Mouse (Mus musculus) CD4-positive, CD25-positive, alpha-beta regulatory T cell, adult 4 months (primary cell): ENCODE data around the gene Pkd1l2. TPM values are rescaled to one million over a fixed set of nuclear protein-coding genes. Genes with fewer than 3 reads are reported as not detected.

ENCODE experiments used
- ATAC-seq: one replicate; pipeline ENCODE4 v1.8.0; 2017
- polyA plus RNA-seq, 2 experiments: library from polyadenylated mRNA; unstranded; fragments of 100-300 nt; shearing (Covaris generic); gene quantifications; one replicate each; pipeline ENCODE4 v1.2.1; 2017

Pkd1l2 gene
- polyA plus RNA-seq, 2 experiments from 2014 or later: not detected

DNA sequence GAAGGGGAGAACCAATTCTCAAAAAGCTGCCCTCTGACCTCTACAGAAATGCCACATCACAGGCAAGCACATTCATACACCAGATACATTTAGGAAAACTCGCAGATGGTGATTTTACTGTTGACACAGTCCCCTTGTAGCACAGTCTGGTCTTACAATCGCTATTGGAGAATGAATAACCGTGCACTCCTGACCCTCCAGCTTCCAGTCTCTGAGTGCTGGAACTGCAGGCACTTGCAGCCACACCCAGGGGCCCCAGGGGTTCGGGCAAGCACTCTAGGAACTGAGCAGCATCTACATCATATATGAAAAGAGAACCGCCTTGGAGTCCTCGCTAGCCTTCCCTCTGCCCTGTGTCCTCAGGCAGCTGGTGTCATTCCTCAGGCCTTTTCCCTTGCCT, 50.8 kb downstream of the Pkd1l2 start:
- ATAC-seq: no peak

DNA sequence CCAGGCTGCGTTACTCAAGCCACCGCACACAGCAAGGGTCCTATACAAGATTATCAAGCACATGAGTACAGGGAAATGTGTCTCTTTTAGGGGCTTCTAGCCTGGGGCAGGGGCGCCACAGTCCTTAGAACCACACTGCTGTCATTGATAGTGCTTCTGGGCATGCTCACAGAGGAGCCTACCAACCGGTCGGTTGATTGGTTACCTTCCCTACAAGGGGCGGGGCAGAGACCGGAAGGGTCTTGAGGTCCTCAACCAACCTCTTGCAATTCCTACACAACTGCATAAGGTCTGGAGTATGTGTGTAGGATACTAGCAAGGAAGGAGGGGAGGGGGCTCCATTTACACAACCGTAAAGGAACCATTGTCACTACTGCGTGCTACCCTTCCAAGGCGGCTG, 53.6 kb downstream of the Pkd1l2 start:
- ATAC-seq: no peak

DNA sequence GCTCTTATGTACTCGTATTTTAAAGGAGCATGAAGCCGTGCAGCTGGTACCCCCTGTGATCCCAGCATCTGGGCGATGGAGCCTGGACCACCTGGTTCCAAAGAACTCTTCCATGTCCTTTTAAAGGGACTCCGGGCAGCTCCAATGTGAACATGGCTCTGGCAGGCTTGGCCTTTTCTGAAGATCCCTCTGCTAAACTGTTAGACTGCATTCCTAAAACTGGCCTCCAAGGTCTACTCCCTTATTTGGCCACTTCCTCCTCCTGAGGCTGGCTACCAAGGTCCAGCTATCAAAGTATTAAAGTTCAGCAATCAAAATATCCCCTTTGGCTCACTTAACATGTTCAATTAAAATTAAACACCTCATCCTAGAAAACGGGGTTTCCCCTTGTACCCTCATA, 54.6 kb downstream of the Pkd1l2 start:
- no peak for ATAC-seq

DNA sequence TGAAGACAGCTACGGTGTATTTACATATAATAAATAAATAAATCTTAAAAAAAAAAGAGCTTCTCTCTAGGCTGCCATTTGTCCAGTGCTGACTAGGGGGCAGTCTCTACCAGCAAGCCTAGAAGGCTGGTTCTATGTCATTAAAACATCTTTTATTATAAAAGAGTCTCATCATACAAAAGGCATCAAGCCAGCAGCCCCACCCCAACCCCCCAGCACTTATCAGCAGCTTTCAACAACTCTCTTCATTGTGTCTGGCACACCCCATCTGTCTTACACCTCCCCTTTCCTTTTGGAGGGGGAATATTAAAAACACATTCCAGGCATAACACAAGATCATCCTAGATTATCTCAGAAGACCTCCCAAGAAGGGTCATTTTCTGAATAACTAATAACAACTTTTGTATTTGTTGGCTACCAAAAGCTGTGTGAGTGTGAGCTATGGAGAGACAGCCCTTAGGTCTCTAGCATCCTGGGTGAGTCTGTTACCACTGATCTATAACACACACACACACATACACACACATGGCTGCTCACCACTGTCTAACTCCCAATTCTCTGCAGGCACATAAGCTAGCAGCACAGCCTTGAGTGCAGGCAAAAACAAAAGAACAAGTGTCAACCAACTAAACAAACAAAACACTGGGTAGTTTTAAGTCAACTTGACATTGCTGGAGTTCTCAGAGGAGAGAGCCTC, 59.8 kb downstream of the Pkd1l2 start:
- no peak for ATAC-seq

DNA sequence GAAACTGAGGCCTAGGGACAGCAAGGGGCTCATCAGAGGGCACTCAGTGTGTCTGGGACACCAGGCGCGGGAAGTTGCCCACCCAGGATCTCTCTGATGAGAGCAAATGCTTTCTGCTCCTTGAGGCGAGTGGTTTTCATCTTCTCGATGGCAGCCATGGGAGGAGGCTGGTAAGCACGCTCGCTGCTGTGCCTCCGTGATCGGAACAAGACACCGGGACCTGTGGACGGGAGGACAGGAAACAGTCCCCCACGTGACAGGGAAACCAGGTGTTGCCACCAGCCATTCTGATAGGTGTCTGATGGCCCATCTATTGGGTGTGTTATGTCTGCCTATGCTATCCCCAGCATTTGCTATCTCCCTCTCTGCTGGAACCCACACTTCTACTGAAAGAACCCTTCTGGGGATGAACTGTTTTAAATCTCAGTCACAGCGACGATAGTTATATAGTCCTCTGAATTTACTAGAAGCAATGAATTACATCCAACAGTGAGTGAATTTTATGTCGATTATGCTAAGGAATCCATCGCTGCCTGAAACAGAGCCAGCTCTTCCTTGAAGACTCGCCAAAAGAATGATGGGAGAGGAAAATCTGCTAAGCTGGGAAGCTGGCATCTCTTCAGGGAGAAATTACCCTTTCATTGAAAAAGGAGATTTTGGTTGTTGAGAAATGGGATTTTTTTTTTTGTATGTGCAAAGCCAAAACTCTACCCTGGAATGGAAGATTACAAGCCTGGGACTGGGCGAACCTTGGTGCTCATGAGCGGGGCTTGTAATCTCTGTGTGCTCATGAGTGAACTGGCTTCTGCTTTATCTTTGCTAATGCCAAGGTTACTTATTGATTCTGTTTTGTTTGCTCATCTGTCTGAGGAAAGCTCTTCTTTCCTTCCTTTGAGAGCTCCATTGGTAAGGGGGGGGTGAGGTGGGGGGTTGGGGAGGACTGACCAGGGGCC, 62.6 kb downstream of the Pkd1l2 start:
- ATAC-seq: no peak

DNA sequence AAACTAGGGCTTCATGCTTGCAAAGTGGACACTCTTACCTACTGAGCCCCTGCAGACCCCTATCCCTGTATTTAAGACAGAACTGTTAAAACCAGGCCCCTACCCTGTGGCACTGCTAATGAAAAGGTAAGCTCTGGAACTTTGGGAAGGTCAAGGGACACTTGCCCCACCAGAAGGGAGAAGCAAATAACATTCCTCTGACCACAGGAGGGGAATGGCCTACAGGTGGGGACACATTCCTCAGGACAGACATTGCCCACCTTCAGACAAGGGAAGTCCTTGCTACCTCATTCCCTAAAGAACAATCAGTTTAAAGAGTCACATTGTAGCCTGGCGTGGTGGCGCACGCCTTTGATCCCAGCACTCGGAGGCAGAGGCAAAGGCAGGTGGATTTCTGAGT, 64.4 kb downstream of the Pkd1l2 start:
- no peak for ATAC-seq

DNA sequence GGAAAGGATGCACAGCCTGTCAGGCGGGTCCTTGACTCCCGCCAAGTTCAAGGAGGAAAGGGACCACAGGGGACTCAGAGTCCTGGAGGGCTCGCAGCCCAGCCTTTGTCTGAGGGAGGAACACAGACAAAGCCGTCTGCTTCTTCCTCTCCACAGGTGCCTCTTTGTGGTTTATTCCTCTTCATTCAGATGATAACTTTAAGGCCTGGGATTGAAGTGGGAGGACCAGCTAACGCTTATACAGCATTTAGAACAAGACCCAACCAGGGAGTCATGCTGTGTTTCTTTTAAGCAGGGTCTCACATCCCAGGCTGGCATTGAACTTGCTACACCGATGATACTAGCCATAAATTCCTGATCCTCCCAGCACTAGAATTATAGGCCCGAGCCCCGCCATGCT, 65.2 kb downstream of the Pkd1l2 start:
- ATAC-seq: no peak

DNA sequence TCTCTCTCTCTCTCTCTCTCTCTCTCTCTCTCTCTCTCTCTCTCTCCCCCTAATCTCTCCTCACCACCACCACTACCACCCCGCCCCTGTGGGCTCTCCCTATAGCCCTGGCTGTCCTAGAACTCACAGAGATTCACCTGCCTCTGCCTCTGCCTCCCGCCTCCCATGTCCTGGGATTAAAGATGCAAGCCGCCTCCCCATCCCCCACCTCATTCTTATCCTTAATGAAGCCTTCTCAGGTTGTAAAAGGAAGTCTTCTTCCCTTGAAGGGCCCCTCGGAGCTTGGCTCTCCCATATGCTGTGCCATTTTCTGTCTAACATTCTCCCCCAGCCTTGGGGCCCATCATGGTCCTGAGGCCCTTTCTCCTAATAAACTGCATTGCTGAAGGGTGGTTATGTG, 66.6 kb downstream of the Pkd1l2 start:
- no peak for ATAC-seq

DNA sequence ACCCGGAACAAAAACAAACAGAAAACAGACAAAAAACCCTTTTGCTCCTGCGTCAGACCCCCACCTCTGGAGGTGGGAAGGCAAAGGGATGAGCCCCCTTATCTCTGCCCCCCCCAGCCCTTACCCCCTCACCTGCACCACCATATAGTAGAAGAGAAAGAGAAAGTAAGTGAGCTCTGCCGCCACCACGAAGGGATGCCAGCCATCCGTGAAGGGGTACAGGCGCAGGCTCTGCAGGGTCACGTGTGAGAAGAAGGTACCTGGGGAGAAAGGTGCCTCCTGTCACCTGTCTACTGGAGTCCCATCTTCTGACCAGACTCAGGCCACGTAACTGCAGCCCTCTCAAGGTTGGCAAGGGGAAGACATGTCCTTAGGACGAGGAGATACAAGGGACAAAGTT, 70.9 kb downstream of the Pkd1l2 start:
- no peak for ATAC-seq

DNA sequence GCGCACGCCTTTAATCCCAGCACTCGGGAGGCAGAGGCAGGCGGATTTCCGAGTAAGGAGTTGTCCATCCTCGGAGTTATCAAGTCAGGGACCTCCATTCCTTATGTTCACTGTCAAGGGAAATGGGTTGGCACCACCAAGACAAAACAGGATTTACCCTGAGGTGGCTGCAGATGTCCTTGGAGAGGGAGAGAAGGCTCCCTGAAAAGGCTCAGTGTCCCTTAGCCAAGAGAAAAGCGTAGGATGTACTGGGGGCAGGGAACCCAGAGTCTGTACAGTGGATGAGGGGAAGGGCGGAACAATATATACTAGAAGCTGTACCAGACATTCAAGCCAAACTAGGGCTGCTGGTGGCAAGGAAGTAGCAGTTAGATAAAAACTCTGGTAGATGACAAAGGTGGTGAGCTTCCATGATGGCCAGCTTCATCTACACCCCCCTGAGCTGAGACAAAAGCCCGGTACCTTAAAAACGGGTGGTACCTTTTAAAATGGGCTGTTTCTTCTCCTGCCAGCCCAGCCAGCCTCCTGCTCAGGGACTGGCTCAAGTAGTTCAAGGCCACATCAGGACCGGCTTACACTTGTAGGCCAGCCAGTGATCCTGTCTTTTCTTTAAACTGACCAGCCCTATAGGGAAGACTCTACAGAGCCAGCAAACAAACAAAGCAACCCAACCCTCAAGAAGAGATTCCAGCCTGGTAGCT, 88.1 kb downstream of the Pkd1l2 start:
- ATAC-seq: no peak

DNA sequence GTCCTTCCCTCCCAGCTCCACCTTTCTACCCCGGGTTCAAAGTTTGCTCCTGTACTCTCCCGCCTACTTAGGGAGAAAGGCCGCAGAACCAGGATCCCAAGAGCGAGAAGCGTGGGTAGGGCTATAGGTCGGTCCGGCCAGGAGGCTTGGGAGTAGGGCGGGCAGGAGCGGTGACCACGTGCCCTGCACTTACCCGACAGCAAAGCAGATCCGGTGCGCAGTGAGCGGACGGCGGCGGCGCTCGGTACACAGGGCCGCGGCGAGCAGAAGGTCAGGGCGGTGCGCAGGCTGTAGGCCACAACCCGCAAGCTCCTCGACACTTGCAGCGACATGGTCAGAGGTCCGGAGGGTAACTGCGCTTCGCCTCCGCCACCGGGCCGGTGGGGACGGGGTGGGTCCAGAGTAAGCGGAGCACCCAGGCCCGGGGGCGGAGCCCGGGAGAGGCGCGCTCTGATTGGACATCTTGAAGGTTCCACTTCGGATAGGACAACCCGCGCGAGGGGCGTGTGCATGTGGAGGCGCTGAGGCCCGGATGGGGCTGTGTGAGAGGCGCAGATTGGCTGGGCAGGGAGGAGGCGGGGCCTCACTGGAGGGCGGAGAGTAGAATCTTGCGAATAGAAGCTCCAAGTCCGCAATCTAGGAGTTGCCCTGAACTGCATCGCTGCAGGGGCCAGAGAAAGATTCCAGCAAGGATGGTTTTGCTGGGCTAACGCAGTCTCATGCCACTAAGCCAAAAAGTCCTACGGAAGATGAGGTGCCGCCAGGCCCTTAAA, 89.0 kb downstream of the Pkd1l2 start, which contains the start of gene Gcsh:
TSS of gene Gcsh (minus strand) at position 443 of the 773 bp plus-strand sequence.
- peak; percentile 99 for ATAC-seq

DNA sequence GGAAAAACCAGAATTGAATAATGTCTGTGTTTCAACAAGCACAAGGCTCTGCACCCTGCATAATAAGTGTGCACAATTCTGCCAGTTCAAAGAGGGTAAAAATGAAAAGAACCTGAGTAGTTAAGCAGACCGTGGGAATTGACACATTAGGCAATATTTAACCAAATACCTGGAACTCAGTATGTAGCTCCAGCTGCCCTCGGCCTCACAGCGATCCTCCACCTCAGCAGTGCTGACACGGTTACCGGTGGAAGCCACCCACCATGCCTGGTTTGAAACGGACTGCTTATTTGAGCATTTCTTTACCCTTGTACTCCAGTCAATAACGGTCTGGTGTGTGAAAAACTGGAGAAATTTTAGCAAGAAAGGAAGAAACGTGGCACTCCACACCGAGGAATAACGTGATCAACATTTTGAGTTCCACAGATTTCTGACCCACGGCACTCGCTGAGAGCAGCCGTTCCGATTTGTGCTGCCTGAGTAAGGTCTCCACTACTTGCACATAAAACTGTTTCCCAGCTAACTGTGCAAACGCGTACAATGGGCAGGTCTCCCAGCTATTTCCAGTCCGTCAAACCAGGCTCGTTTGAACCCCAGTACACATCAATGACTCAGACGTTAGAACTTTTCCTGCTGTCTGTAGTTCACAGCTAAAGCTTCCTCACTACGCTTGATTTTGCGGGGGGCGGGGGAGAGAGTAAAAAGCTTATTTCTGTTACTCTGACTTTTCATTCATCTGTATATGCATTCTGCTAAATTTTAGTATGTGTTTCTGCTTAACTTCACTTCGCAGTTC, 89.9 kb downstream of the Pkd1l2 start:
- peak; percentile 12 for ATAC-seq

DNA sequence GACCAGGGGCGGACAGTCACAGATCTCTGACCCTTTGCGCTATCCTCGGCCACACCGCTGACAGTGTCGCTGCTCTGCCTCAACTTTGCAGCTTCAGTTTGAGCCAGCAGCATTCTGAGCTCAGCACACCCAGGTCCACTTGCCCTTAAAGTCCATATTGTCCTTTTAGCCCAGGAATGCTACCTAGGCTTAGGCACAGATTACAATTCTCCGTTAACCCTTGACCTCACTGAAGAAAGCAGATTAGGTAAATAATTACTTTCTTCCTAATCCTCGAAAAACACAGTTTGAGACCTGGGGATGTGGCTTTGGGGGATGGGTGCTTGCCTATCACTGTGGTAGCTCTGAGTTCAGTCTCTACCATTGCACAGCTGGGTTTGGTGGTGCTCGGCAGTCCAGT, 91.0 kb downstream of the Pkd1l2 start:
- no peak for ATAC-seq

DNA sequence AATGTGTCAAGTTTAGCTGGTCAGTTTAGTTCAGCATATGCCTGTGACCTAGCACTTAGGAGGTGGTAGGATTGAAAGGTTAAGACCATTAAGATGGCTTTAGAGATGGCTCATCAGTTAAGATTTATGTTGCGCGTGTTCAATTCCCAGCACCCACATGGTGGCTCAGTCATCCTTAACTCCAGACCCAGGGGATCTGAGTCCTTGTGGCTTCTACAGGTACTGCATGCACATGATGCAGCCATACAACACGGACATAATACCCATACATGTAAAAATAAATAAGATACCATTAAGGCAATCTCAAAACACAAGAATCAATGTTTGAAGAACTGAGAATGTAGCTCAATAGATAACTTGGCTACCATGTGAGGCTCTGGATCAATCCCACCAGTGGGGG, 92.4 kb downstream of the Pkd1l2 start:
- no peak for ATAC-seq

DNA sequence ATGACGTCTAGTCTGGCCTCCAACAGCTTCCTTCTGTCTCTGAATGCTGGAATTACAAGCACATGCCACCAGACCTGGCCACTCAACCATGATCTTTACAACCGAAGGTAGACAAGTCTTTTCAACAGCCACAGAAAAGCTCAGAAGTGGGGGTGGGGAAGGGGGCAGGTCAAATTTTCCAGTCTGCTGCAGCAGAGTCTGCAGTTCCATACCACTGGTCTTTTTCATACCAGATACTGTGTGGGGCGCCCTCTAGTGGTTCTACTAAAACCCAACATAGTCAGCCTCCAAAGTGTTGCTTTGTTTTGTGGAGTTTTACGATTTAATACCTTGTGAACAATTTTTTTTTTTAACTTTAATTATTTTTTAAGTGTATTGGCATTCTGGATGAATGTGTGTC, 102.1 kb downstream of the Pkd1l2 start:
- ATAC-seq: peak; percentile 23

DNA sequence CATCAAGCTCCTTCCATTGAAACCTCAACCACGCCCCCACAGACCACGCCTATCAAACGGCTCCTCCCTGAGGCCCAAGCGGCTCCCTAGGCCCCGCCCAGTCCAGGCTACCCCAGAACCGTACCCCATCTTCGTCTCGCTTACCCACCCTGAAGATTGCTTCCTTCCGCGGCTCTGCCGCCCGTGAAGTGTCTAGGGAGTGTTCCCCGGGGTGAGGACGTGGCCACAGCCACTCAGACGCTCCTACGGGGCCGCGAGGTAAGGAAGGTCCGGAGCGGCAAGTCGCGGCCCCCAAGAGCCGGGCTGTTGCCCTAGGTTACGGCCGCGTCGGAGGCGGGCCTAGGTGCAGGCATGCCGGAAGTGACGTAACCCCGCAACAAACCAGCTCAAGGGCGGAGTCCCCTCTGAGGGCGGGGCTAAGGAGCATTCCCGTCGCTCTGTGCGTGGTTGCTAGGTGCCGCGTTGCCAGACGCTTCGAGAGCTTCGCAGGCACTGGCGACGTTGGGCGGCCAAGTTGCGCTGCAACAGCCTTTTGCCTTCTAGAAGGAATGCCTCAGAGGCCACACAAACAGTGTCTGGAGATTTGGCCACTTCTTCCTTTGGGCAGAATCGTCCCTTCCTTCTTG, 103.5 kb downstream of the Pkd1l2 start, which contains the start of gene 1700030J22Rik:
TSS of gene 1700030J22Rik (minus strand) at position 329 of the 626 bp plus-strand sequence.
- ATAC-seq: peak; percentile 93

DNA sequence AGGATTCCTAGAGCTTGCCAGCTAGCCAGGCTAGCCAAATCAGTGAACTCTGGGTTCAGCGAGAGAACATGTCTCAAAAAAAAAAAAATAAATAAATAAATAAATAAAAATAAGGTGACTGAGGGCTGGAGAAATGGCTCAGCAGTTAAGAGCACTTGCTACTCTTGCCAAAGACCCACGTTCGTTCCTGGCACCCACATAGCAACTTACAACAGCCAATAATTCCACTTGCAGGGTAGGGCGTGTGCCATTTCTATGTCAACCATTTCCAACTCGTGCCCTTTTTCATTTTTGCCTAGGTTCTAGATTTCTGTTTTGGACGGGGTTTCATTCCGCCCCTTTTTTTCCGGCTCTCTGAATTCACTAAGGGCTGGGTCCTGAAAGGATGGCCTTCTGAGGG, 104.2 kb downstream of the Pkd1l2 start:
- no peak for ATAC-seq

DNA sequence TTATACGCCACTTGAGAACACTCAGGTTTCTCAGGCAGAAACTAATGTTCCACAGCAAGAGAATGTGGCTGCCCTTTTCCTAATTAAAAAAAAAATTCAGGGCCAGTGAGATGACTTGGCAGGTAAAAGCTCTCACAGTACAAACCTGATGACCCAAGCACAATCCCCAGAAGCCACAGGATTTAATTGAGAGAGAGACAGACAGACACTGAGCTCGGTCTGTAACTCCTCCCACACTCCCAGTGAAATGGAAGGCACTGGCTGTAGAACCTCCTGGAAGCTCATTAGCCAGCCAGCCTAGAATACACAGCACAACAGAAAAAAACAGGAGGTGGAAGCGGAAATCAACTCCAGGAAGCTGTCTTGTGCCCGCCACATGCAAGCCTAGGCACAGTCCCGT, 106.6 kb downstream of the Pkd1l2 start:
- no peak for ATAC-seq

DNA sequence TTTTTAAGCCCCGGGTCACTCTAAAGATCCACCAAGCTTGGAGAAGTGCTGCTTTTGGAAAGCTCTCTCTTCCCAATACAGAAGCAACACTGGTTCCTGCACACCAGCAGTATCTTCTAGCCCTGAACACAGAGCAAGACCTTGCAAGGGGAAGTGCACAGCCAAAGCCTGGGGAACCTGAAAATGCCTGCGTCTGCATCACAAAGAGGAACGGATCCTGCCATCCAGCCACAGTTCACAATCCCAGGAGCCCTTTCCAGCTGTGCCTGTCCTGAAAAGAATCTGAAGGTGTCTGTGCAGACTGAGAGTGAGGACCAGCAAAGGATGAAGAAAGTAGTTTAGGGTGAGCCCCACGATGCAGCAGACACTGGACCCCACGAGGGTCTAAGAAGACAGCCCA, 107.2 kb downstream of the Pkd1l2 start:
- ATAC-seq: no peak

DNA sequence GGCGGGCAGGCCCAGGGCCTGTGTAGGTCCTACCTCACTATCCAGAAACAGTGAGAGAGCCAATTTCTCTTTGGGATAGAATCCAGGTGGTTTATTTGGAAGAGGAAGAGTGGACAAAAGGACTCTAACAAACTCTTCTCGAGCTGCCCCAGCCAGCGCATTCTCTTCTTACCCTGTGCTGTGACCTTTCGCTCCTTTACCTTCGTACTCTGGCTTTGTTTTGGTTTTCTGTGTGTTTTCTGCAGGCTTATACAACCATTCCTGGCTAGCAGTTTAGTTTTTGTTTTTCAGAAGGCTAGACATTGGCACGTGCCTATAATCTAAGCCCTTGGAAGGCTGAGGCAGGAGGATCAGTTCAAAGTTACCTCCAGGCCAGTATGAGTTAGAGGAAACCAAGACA, 112.7 kb downstream of the Pkd1l2 start:
- ATAC-seq: no peak

DNA sequence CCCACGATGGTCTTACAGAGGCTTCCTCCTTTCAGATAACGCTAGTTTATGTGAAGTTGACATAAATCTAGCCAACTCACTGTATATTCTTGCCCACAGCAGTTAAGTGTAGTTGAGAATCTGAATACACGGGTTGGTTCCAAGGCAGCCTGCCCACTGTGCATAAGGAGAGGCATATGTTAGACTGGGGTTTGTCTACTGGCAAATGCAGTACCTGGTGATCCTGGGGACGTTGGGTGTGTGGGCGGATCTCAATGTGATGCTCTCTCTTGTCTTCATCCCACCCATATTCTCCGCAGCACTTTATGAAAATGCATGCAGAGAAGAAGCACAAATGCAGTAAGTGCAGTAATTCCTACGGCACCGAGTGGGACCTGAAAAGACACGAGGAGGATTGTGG, 127.8 kb downstream of the Pkd1l2 start:
- ATAC-seq: no peak
